Mouse (Mus musculus): ENCODE measurements around the gene Tle1. TPM values are rescaled to one million over a fixed set of nuclear protein-coding genes. Genes with fewer than 3 reads are reported as not detected.
A peak's percentile ranks its signal among the peaks of the same experiment; 100 is the strongest.

The Tle1 gene
- total RNA-seq, 2 experiments from 2014 or later, result 20.0 to 22.9 TPM

DNA sequence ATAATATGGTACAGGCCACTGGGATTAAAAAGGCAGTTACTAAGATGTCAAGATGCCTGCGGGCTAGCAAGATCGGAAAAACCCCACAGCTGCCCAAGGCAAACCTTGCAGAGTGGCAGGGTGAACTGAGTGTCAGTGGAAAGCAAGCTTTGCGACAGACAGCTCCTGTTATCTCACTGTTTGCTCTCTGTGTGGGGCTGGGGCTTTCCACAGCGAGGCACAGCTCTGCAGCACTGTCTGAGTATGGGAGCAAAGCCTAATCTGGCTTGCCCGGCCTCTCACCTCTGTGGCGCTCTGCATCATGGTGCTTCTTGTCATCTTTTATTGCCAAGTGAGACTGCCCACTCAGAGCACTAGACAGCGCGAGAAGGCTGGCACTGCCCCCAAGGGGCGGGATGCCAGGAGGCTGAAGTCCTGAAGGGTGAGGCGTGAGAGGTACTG lies 42.8 kb downstream of the Tle1 start:
- DNase-seq, result peak; percentile 32
- TF ChIP-seq CTCF (IDR thresholded peaks at IDR 0.05), result no peak
- Histone ChIP-seq H3K4me3 (no peak overlapping the region), H3K27ac (no peak overlapping the region)
- intact Hi-C loops (cut with DNase I), result no loop called here

DNA sequence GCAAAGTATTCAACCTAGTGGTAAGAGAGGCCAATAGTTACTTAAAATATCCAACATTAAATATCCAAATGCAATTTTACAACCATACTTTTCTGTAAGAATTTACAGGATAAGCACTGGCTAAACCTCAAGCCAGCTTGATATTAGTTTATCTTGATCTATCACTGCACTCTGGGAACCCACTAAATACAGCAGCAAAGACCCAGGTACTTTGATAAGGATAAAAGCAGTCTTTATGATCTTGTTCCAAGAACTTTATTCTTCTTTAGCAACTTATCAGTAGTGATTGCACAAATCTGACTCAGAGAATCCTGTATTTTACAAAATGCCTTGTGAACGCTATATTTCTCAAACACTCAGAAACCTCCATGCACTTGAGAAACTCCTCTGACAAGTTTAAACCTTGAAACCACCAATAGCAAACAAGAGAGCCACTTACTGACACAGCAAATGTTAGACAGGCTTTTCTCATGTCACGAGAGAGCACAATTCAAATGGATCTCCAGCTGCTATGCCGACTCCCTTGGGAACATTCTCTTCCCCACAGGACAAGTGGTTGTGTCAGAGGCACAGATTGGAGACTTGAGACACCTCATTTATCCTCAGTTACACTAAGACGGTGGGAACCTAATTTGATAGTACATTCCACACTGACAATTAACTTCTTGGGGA lies 50.1 kb downstream of the Tle1 start:
- Histone ChIP-seq H3K27ac (no peak overlapping the region), H3K4me3 (no peak overlapping the region)
- TF ChIP-seq CTCF (IDR thresholded peaks at IDR 0.05), result no peak
- intact Hi-C loops (cut with DNase I), result no loop called here
- DNase-seq, result no peak

DNA sequence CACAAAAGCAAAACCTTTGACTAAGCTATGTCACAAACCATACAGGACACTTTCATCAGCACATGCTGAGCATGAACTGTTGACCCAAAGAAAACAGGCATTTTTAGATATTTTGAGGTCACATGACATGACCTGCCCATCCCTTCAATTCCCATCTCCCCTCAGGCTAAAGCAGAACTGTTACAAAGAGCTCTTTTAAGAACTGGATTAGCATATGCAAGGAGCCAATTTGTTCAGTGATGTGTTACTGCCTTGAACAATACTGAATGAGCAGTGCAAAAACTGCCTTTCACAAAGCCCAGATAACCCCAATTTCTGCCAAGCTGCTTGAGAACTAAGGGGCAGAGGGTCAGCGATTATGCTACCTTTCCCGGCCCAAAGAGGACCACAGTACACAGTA lies 54.7 kb downstream of the Tle1 start:
- TF ChIP-seq CTCF (IDR thresholded peaks at IDR 0.05), result no peak
- intact Hi-C loops (cut with DNase I), result loop anchor here (5.0 kb wide), 1 partner anchor 36 kb away; no protein-coding TSS in a partner anchor
- Histone ChIP-seq H3K27ac (0 out of 2 replicates have a peak overlapping the region, but pooled peaks have one; percentile 41), H3K4me3 (no peak overlapping the region)
- DNase-seq, result no peak

DNA sequence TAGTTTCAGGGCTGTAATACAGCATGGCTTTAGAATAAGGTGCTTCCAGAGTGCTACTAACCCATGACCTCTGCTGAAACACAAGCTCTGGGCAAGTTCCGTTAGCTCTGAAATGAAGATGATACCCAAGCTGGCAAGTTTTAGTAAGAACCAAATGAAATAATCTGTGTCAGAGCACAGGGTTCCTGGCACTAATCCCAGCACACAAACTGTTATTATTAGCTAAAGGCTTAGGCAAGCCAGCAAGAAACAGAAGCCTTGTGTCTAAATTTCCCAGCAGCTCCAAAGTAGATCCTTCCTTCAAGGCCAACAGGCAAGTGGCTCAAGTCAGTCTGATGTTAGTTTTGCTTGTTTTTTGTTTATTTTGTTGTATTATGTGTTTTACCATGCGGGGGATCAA lies 56.2 kb downstream of the Tle1 start:
- intact Hi-C loops (cut with DNase I), result loop anchor here (2.0 to 5.0 kb wide), 2 partner anchors 54 to 177 kb away; no protein-coding TSS in a partner anchor

DNA sequence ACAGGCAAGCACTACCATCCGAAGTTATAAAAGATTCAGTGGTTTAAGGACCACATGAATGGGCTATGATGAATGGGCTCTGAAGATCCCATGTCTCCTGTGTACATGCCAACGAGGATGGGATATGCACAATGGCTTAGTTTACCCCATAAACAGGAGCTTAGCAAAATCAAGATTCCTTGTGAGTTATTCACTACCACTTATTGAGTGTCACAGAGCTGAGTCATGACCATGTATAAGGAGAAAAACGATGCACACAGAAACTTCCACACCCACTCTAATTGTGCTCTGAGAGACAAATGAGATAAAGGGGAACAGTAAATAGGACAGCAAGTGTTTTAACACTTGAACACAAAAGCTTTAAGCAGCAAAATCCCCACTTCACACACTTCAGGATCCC lies 60.0 kb downstream of the Tle1 start:
- DNase-seq, result no peak
- intact Hi-C loops (cut with DNase I), result loop anchor here (5.0 kb wide), 1 partner anchor 173 kb away; no protein-coding TSS in a partner anchor
- no peak for TF ChIP-seq CTCF (IDR thresholded peaks at IDR 0.05)
- H3K4me3 ChIP-seq, result no peak overlapping the region
- peak overlapping the region; percentile 74; the same call in 1 of the 2 replicates for H3K27ac ChIP-seq

More for the DNA sequence above, 56.2 kb downstream of the Tle1 start:
- peak; percentile 75 for DNase-seq
- no peak for TF ChIP-seq CTCF (IDR thresholded peaks at IDR 0.05)
- peak overlapping the region; percentile 70 for H3K27ac ChIP-seq
- no peak overlapping the region for H3K4me3 ChIP-seq

DNA sequence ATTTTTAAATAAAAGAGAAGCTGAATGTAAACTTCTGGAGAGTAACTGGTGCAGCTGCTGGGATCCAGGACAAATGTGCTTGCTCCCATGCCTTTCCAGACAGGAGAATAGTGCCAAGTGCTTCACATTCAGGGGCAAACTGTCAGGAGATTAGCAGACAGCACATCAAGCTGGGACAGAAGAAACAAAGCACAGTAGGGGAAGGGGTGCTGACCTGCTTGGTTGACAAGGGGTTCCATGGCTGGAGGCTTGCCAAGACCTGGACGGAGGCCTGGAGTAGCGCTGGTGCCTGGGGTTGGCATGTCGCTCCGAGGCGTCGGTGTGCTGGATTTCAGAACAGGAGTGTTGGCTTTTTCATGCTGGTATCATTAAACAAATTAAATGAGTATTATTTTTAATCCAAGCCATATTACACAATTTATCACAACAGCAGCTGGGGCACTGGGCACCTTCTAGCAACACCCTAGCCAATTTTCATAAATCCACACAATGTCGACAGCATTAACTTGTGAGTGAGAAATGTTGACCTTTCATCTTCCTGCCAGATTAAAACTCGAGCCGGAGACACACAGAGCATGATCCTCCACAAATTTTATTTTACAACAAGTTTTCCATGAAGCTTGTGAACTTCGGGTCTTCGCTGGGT lies 61.1 kb downstream of the Tle1 start:
- H3K4me3 ChIP-seq, result no peak overlapping the region
- peak overlapping the region; percentile 74 for H3K27ac ChIP-seq
- TF ChIP-seq CTCF (IDR thresholded peaks at IDR 0.05), result no peak
- DNase-seq, result peak; percentile 72
- intact Hi-C loops (cut with DNase I), result loop anchor here (5.0 kb wide), 1 partner anchor 172 kb away; no protein-coding TSS in a partner anchor

DNA sequence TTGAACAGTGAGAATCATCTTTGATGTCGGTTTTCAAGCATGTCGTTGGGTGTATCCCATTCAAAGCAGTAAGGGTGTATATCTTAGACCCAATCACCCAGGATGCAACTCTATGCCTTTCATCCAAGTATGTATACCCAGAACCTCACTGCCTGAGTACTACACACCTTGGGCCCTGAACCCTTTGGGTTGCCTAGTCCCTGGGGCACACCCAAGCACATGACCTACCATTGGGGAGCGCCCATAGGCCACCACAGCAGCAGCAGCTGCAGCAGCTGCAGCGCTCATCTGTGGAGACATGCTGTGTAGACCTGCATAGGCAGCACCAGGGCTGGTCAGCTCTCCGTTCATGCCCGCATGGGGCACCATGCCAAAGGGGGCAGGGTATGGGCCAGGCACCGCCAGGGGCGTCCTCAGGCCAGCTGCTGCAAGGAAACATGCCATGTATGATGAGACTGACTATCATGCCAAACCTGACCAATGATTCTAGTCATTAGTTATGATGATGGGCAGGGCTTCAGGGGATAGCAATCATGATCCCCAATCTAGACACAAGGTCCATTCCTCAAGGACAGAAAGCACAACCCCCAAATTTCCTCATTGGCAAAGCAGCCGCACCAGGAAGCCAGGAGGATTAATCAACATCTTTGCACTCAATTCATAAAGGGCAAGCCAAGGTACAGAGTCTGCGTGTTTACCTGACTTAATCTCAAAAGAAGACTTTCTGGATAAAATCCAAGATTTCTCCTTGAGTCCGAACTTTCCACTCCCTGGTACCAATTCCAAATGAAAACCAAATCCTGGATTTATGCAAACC lies 62.2 kb downstream of the Tle1 start:
- DNase-seq, result peak; percentile 46
- Histone ChIP-seq H3K27ac (no peak overlapping the region), H3K4me3 (no peak overlapping the region)
- TF ChIP-seq CTCF (IDR thresholded peaks at IDR 0.05), result no peak
- intact Hi-C loops (cut with DNase I), result no loop called here

DNA sequence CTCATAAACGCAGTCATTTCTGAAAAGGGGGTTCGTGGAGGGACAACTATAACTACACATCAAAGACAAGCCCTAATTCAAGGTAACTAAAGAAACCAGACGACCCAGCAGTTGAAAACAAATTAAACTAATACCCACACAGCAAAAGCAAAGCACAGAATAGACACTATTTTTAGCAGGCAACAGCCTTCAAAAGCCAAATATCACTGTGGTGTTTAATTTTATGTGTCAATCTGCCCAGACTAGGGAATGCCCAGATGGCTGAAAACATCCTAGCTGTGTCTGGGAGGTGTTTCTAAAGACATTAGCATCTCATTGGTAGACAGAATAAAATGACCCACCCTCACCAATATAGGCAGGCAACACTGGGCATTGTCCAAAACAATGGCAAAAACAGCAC lies 68.1 kb downstream of the Tle1 start:
- Histone ChIP-seq H3K4me3 (no peak overlapping the region), H3K27ac (no peak overlapping the region)
- TF ChIP-seq CTCF (IDR thresholded peaks at IDR 0.05), result no peak
- no peak for DNase-seq
- intact Hi-C loops (cut with DNase I), result no loop called here

DNA sequence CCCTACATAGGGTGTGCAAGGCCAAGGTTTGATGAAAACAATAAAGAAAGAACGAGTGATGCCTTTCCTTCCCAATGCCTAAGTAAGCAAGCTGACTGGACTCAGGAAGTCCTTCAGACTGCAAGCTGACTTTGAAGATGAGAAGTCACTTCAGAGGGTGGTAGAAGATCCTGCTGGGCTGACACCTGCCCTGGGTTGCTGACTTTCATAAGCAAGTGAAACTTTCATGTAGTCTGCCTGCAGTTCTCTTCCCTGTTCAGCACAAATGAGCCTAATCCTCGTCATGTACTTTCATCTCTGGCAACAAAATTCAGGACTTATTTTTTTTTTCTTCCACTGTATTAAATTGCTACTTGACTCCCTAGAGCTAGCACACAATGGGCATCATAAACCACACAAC lies 73.1 kb downstream of the Tle1 start:
- Histone ChIP-seq H3K4me3 (no peak overlapping the region), H3K27ac (no peak overlapping the region)
- intact Hi-C loops (cut with DNase I), result no loop called here
- no peak for TF ChIP-seq CTCF (IDR thresholded peaks at IDR 0.05)
- no peak for DNase-seq

DNA sequence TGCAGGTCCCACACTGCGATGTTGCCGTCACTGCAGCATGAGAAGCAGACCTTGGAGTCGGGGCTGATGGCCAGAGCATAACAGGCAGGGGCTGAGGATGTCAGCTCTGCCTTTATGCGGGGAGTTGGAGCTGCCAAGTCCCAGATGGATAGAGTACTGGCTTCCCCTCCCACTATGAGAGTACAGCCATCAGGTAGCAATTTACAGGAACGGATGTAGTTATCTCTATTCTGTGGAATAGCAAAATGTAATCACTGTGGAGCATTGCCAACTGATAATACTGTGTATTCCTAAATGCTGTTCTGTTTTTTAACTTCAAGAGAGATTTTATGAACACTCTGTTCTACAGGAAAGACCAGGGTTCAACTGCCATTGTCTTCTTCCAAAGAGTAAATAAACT lies 75.9 kb downstream of the Tle1 start:
- intact Hi-C loops (cut with DNase I), result no loop called here

DNA sequence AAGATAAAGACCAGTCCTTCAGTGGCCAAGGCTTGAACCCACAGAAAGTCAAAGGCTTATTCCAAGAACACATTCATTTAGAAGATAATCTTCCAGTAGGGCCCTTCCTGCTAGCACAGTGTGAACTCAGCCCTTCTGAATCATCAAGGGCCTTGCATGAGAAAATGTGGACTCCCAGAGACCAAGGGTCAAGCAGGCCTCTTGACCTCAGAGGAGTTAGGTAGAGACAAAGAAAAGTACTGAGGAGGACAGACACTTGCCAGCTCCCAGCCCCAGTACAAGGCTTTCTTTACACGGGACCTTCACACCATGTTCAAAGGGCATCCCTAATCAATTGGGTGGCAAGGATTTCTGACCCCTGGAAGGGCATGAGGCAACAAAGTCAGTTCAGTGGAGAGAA lies 77.9 kb downstream of the Tle1 start:
- intact Hi-C loops (cut with DNase I), result no loop called here
- no peak for DNase-seq
- TF ChIP-seq CTCF (IDR thresholded peaks at IDR 0.05), result no peak
- Histone ChIP-seq H3K27ac (no peak overlapping the region), H3K4me3 (no peak overlapping the region)

More for the DNA sequence above, 75.9 kb downstream of the Tle1 start:
- no peak for DNase-seq
- TF ChIP-seq CTCF (IDR thresholded peaks at IDR 0.05), result no peak
- no peak overlapping the region for H3K4me3 ChIP-seq
- no peak overlapping the region for H3K27ac ChIP-seq

DNA sequence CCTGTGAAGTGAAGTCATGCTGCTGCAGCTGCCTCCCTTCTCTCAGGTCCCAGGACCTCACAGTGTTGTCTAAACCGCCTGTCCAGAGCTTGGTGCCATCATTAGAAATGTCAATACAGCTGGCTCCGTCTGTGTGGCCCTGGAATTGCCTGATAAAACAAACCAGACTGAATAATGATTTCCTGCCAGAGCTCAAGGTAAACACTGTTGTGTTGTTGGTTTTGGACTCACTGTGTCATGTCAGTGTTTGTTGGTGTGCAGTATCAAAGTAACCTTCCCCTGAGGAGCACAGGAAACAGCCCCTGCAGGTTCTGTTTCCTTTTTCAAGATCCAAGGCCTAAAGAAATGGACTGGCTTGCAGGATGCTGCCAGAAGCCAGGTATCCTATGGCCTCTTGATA lies 78.4 kb downstream of the Tle1 start:
- TF ChIP-seq CTCF (IDR thresholded peaks at IDR 0.05), result no peak
- Histone ChIP-seq H3K4me3 (no peak overlapping the region), H3K27ac (no peak overlapping the region)
- DNase-seq, result no peak
- intact Hi-C loops (cut with DNase I), result no loop called here

DNA sequence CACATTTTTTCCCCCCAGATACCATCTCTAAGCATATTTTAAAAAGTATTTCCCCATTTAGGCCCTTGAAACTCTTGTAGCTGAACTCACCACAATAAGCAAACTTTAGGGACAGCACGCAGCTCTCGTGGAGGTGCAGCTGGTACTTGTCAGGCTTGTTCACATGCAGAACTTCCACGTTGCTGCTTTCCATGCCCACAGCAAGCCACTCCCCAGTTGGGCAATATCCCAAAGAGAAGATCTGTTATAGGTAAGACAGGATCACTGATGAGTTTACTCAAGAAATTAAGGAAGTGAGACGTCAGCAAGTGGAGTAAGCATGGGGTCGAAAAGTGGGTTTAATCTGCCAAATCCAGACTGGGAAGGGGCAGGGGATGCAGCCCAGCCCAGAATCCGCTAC lies 80.7 kb downstream of the Tle1 start:
- no peak for DNase-seq
- TF ChIP-seq CTCF (IDR thresholded peaks at IDR 0.05), result no peak
- intact Hi-C loops (cut with DNase I), result no loop called here
- no peak overlapping the region for H3K27ac ChIP-seq
- no peak overlapping the region for H3K4me3 ChIP-seq

Data from gastrocnemius, adult 2 months (tissue).